Mouse (Mus musculus): ENCODE results near the gene Dctn3.

DNA sequence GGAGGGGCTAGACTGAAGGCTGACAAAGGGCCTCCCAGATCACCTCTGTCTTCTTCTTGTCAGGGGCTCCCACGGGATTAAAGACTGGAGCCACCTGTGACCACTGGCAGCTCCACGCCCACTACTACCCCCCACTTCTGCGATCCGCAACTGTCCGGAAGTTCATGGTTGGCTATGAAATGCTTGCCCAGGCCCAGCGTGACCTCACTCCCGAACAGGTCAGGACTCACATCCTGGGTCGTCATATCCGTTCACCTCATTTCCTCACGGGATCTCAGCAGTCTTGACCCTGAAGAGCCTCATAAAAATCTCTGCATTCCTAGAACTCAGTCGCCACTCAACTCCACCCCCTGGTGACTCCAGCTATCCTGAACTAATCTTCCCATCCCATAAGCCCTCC lies 35.1 kb upstream of the Dctn3 start:
- TF ChIP-seq CTCF (IDR thresholded peaks at IDR 0.05; ENCODE audit: extremely low read depth, insufficient read depth, insufficient read length, insufficient replicate concordance) (no peak), POLR2A (IDR thresholded peaks at IDR 0.05; ENCODE audit: low read depth, low read length) (no peak)

Measured in spleen, adult 2 months (tissue).